Mouse (Mus musculus) c-Kit-negative CD71-positive TER-119-positive erythroid progenitor cells, embryonic 14.5 days (primary cell): Measurements from ENCODE around the gene Cwc22.
"Not testable (repeated sequence)": the region's sequence is repeated elsewhere in the genome, so short reads cannot be mapped to it uniquely, and the experiment has no call there.

ENCODE experiments used
- DNase-seq: peaks from one replicate; pipeline ENCODE4 v3.0.0-alpha.2; 2013; ENCODE audit warnings: low read depth, low spot score

Gene Cwc22

DNA sequence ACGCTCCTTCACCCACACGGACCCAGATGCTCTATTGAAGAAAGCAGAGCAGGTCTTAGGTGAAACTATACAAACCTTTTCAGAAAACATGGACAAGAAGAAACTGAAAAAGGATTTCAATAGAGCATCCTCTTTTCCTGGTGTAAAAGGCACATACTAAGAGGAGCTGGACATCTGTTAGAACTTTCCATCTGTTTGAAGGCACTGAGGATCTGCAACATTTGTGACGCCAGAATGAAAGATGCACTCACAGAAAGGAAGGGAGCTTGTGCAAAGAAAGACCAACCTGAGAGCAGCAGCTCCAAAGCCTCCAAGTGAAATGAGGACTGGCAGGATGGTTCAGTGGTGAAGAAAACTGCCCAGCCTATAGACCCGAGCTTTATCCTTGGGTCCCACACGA lies 48.2 kb downstream of the Cwc22 start:
- no peak for DNase-seq

DNA sequence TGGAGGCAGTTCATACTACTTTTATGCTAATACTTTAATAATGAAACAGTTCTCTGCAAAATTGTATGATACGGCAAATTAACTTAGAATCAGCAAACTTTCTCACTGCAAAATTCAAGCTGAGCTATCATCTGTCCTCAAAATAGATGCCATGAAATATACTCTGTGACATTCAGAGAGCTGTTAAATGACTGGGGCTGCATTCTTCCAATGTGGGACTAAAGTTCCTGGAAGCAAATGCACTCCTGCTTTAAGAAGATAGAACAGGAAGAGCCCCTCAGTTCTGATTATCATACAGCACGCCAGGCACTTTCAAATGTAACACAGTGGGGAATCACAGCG lies 48.6 kb downstream of the Cwc22 start:
- no peak for DNase-seq

DNA sequence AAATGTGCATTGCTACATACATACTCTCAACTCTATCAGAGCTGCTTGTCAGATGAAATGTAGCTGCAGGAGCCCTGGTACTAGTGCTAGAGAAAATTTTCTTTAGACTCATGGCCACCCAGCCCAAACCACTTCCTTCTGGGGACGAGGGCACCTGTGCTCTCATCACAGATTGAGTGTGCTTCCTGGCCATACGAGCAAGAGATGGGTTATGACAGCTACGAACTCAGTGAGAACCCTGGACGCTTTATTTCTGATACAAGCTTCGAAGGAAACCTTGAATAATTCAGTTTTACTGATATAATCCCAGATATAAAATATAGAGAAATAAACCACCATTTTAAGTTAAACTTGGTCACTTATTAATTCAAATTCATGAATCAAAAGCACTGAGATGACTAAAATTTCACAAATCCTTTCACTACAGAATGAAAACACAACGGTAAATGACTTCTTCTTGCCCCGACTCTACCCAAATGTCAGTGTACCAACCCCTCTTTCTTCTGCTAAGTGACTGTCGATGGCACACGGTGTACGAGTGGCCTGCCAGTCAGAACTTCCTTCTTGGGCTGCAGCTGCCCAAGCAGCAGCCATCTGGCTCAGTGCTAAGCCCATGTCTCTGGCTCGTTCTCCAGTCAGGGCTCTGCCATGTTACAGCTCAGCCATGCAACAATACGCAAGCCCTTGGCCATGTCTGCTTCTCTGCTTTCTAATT lies 49.2 kb downstream of the Cwc22 start:
- DNase-seq, result no peak

DNA sequence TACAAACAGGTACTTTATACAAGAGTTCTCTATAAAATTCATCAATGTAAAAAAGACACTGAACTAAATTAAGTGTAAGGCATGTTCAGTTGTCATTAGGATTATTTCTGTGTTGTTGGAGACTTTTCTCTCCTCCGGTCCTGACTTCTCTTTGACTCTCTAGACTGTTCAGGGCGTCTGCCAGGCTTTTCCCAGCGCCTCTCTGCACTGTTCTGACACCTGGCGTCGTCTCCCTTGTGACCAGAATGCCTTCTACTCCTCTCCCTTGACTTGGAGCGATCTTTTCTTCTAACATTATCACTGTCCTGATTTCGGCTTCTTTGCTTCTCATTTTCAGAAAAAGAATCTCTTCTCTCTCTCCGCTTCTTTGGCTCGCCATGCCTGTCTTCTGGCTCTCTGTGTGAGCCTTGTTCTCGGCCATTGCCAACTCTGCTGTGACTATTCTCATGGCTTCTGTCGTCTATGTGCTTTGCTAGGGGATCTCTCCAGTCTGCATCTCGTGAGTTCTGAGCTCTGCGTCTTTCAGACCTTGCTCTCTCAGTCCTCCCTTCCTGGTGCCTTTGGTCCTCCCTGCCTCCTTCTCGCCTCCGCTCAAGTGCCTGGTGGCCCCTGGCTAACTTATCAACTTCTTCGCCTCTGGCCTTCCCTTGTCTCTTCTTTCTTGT lies 50.1 kb downstream of the Cwc22 start:
- not testable (repeated sequence) for DNase-seq

DNA sequence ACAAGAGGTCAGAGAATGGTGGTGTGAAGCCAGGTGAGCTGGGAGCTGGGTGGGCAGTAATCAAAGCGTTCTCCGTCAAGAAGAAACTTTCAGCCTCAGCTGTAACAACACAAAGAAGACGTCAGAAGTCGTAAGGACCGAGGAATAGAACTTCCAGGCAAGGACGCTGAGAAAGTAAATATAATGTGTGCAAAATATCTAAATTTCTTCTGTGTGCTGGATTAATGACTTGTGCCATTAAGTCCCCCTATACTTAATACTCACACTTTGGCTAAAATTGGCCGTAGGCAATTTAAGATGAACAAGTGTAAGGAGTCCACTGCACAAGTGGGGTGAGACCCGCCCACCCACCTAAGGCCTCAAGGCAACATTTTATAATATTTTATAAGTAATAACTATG lies 51.3 kb downstream of the Cwc22 start:
- DNase-seq, result no peak

DNA sequence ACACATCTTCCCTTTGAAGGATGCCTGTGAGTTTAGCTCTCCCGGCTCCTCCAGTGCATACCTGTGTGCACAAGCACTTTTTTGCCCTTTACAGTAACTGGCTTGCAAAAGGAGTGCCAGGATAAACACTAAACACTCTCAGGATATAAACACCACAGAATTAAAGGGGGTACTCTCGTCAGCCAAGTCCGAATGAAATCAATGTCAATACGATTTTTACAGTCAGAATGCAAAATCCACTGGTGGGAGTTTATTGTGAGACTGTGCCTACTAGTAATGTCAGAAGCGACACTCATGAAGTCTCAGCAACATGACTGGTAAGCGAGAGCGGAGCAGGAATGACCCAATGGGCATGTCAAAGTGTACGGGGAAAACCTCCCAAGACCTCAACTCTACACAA lies 52.7 kb downstream of the Cwc22 start:
- no peak for DNase-seq

DNA sequence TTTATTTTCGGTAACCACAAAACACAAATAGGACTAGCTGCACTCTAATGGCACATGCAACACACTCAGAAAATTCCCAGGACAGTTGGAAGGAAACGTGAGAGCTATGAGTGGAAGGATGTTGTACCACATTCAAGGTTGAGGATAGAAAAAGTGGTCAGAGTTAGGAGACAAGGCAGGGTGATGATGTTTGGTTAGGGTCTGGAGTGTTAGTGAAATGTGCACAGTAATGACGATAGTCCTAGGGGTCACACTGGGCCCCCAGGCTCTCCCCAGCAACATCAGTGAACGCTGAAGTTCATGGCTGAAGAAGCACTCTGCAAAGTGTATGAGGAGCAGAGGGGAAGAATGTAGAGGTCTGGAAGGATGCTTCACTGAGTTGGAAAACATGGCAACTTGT lies 53.6 kb downstream of the Cwc22 start:
- no peak for DNase-seq

DNA sequence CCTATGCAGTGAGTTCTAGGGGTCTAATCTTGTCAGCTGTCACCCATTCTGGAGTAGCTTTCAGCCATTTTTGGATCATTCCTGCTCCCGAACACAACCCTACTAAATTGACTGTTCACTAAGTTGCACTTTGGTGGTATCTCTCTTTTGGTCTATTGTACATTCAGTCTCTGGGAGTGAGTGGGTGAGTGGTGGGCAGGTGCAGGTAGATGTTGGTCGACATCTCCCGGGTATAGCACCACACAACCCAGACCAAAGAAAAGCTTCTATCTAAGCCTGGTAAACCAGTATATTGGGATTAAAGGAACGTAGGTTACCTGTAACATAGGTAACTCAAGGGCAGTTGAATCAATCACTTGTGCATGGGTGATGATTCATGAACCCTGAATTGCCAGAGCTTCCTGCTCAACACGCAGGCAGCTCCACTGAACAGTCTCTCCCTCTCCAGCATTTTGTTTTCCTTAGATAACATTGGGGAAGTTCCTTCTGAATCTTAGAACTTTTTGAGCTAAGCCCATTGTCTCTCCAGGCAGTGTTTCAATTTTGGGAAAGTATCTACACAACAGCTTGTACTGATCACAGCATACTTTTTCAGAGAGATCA lies 55.2 kb downstream of the Cwc22 start:
- no peak for DNase-seq

DNA sequence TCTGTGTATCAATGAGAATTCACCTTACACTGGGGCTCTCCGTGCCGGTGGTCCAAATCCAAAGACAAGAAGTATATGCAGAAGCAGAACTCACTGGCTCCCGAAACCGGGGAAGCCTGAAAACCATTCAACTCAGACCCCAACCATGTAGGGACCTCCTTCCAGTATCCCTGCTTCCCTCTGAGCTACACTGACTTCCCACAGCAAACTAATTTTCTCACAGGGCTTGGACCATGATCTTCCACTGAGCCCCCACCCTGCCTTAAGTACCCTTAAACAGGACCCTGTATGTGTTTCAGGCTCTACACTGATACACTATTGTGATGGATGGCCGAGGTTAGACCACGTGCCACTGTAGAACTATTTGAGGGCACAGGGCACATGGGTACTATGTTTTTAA lies 56.2 kb downstream of the Cwc22 start:
- no peak for DNase-seq

DNA sequence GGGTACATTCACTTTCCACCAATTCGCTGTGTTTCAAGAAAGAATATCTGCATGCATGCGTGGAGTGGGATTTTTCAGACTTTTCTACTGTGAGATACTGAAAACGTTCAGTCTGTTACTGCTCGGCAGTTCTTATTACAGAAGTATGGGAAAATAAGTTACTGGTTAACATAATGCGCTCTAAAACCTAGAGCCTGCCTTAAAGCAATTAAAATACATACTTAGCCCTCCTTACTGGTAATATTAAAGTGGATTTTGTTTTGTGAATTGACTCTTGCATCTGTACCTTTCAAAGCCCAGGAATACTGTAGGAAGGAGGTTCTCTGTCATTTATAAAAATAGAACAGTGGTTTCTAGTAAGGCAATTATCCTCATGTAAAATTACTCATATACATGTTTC lies 56.8 kb downstream of the Cwc22 start:
- no peak for DNase-seq

DNA sequence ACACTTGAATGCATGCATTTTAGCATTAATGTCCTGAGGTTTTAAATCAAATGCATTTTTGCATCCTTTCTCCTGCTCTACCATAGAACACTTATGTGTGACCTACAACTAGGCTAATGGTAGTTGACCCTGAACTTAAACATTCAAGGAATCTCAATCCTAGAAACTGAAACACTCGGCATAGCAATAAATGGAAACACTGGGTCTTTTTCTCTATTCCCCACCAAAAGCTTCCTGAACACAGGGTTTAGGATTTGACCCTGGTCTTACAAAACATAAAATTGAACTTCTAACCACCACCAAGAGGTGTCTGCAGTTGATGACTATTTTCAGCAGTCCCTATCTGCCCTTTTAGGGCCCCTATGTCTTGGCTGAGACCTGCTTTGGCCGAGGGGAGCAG lies 57.3 kb downstream of the Cwc22 start:
- no peak for DNase-seq

DNA sequence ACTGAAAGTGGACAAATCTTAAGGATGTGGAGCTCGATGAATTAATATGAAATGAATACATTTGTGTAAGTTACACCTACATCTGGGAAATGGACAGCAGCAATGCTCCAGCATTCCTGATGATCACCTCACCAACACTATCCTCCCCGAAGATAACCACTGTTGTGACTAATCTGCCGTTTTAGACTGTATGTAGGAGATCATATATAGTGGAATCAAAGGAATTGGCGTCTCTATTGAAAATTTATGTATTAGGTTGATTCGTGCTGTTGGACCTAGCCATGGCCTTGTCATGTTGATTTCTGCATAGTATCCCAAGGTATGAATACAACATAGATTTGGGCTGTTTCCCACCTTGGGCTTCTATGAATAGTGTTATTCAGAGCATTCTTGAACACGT lies 58.1 kb downstream of the Cwc22 start:
- no peak for DNase-seq

DNA sequence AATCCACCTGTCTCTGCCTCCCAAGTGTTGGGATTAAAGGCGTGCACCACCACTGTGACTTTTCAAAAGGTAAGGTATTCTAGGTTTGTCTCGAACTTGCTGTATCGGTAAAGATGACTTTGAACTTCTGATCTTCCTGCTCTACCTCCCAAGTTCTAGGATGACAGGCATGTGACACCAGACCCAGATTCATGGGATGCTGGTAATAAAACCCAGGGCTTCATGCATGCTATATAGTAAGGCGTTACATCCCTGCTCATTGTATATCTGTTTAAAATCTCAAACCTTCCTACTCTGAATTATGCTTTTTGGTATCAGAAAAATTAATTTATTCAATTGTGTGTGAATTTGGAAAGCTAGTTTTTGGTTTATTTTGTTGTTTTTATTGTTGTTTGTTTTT lies 59.0 kb downstream of the Cwc22 start:
- no peak for DNase-seq

DNA sequence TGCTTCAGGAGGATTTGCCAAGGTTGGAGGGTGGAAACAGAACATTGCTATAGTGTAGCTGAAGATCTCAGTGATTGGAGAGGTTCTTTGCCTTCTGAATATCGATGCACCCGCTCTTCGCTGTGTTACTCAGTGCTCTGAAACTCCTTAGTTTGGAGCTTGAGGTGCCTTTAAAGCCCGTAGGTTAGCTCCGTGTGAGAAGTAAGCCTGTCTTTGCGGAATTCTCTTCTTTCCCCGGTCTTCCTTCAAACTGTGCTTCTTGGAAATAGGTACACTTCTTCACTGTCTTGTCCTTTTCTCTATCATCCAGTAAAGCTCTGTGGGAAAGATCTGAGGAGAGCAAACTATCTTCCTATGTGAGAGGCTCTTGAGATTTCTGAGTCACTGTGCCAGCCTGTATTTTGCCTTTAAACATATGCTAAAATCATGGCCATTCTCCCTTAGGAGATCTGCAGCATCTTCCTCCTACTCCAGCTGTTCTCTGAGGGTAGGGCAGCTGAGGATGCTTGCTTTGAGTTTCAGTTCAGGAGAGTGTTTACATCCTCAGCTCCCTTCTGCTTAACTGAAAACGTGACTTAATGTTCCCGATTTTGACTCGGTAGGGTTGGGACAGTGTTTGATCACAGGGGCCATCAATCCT lies 60.6 kb downstream of the Cwc22 start:
- DNase-seq, result no peak

DNA sequence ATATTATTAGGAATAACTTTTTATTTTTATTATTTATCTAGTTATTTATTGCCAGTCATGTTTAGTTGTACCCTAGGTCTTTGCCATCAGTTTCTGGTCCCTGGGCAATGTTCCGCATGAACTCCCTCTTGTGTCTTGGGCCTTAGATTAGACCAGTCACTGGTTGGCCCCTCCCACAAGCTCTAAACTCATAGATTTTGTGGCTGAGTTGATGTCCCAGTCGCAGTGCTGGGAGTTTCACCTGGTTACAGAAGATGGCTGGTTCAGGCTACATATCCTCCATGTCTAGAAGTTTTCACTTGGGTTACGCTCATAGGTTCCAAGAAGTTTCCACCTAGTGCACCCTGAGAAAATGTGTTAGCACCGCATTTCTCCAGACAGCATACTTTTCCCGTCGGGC lies 61.1 kb downstream of the Cwc22 start:
- no peak for DNase-seq

DNA sequence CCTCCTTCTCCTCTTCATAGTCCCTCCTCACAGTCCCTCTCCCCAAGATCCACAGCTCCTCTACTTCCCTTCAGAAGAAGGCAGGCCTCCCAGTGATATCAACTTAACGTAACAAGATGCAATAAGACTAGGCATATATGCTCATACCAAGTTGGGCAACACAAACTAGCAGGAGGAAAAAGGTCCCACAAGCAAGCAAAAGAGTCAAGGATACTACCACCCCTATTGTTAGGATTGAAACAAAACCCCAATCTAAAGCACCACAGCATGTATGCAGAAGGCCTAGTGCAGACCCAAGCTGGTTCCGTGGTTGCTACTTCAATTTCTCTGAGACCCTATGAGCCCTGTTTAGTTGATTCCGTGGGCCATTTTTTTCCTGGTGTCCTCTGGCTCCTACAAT lies 61.7 kb downstream of the Cwc22 start:
- DNase-seq, result no peak

DNA sequence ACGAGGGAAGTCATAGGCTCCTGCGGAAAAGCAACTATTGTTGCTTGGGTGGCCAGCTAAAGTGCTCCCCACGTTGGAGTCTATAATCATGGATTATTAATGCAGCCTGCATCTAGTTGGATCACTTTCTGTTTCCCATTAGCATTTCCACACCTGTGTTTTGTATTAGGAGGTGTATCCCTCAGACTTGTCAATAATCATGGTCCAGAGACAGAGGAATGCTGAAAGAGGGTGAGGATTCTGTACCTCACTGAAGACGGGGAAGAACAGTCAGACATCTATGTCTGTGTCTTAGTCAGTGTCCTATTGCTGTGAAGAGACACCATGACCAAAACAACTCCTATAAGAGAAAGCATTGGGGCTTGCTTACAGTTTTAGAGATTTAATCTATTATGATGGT lies 63.2 kb downstream of the Cwc22 start:
- peak; percentile 8 for DNase-seq

DNA sequence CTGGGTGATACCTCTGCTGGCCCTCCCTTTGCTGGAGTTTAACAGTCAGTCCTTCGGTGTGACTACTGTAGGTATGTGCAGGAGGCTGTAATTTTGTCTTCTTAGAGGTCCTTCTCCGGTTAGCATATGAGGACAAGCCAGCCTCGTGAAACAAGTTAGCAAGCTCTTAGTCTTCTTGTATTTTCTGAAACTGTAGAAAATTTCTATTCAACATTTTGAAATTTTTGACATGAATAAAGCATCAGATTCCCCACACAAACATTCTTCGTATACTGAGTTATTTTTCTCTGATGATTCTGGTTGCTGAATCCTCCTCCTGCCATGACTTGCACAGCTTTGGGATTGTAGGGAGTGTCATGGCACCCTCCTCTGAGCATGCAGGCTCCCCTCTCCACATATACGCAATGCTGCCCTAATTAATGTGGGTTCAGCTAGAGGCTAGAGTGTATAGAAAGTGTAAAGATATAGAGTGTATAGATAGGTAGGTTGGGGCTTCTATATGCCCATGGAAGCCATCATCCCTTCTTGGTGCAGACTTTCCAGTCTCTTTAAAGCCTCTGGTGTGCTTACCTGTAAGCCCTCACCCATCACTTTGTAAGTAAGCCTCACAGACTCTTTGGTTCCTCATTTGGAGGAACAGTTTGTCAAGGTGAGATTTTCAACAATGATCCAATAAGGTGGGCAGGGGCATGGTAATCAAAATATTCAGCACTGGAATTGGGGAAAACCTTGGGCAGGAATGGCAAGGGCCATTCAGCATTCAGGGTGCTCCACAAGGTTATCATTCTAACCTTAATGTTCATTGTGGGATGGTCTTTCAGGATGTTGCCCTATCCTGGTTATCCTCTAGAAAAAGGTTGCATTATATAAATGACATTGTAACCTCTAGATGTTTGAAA lies 64.6 kb downstream of the Cwc22 start:
- peak; percentile 2 for DNase-seq

DNA sequence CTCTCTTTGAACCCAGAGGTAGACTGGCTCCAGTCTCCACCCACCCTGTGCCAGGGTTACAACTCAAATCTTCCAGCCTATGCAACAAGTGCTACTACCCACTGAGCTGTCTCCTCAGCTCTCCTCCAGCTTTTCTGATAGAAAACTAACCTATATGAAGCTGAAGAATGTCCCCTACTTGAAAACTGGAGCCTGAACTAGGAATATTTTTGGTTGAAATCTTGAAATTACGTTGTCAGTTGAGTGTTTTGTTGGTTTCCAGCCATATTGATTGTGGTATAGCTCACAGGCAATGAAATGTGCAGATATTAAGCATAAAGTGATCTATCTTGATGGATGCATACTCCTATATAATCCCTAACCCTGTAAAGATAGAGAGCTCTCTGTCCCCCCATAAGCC lies 65.8 kb downstream of the Cwc22 start:
- DNase-seq, result peak; percentile 2

DNA sequence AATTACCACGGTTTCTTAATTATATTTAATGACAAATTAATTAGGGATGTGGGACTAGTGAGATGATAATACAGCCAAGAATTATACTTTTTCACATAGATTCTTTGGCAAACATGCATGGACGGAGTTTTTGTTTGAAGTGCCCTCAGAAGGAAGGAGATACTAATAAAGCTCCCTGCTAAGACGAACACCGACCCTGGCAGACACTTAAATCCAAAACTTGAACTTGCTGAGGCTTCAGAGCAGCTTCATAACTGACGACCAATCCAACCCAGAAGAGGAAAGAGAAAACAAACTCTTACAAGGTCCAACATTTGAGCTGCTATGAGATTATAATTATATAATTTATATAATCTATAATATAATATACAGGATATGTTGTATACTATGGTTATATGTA lies 66.4 kb downstream of the Cwc22 start:
- no peak for DNase-seq

DNA sequence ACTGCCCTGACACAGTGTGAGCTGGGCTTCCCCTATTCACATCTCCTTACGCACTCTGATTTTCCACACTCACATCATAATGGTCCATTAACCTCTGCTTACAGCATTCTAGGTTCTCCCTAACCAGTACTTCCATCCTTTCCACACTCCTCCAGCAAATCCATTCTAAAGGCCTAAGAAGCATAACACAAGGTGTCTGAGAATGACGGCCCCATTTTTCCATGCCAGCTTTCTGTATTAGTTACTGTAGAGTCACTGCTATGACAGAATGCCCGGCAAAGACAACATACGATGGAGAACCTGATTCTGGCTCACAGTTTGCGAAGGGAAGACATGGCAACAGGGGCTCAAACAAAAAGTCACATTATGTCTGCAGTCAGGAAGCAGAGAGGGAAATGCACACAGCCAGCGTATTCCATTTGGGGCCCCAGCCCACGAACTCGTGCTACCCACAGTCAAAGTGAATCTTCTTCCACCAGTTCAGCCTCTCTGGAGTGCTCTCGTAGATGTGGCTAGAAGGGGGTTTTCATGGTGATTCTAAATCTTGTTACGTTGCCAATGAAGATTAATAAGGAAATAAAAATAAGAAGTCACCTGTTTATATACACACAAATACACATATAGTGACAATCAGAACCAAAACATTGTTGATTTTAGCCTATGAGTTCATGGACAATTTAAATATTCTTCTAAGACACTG lies 68.9 kb downstream of the Cwc22 start:
- DNase-seq, result peak; percentile 9
